Mouse (Mus musculus): ENCODE measurements at regions not wholly inside any gene's neighbourhood (a gene's known extent, or its start where the extent isn't known, plus 50 kb on each side); places are given as distances from the start of the nearest gene placed in this dataset.
A peak's percentile ranks its signal among the peaks of the same experiment; 100 is the strongest.

DNA sequence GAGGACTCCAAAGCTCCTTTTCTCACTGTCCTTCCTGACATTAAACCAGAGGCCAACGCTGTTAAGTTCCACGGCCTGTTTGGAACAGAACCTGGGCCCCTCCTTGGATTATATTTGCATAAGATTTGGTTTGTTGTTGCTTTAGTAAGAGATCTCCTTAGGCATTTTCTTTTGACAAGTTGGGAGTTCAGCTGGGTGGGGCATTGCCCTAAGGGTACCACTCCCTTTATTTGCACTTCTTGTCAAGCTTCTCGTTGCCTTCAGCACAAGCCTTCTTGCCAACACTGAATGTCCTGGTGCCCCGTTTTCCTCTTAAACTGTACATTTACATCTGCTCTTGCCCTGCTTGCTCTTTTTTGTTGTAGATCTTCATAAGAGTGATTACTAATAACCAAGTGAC lies 317.5 kb upstream of the Adamts9 start:
- no peak for DNase-seq (ENCODE audit: low spot score in 2 of 2)

DNA sequence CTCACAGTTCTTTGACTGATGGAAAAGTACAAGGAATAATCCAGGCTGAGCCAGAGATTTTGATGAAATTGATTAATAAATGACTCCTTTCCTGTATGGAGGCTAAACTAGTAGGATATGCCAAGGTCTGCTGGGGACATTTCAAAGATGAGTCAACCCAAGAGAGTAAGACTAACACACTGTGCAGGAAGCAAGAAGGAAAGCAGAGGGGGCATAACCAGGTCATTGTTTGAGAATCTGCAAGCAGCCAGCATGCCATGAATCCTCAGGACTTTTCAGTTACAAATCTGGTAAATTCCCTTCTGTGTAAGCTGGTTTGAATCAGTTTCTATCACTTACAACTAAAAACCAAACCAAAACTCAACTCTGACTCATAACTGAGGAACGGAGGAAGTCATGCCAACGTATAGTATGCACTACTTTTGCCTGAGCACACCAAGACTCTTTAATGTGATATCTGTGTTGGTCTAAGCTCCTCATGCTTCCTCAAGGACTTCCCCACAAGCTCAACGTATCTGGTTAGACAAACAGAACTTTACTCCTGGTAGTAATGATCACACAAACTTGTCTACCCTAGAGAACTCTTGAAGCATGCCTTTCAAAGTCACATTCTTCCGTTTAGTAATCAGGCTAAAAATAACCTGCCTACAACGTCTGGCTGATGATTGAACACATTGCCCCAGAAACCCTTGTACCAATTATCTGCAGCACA lies 314.0 kb upstream of the Adamts9 start:
- DNase-seq (ENCODE audit: low spot score in 2 of 2), result no peak

DNA sequence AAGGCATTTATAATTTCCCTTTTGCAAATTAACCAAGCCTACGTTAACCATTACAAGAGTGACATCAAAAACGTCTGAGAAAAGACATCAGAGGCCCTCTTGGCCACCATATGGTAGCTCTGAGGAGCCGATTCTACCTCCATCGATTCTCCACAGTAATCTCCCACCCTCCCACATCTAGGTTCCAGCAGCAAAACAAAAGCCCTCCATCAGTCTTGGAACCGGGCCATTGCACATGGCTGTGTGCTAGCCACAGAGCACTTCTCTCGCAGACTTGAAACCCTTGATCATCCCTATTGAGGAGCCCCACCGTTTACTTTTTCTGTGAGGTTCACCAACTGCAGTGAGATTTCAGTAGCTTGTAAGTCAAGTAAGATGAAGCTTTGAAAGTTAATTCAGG lies 310.5 kb upstream of the Adamts9 start:
- DNase-seq (ENCODE audit: low spot score in 2 of 2), result no peak

DNA sequence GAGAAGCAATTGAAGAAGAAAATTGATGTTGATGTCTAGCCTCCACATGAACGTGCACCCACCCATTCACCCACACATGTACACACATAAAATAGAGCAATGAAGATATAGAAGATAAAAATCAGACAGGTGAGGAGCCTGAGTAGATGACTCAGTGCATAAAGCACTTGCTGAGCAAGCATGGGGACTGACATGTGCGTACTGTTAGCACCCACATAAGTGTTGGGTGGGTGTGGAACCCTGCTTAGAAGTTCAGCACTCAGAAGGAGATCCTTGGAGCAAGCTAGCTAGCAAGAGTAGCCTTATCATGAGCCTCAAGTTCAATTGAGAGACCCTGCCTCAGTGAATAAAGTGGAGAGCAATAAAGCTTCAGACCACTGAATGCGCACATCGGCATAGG lies 305.7 kb upstream of the Adamts9 start:
- DNase-seq (ENCODE audit: low spot score in 2 of 2), result no peak

DNA sequence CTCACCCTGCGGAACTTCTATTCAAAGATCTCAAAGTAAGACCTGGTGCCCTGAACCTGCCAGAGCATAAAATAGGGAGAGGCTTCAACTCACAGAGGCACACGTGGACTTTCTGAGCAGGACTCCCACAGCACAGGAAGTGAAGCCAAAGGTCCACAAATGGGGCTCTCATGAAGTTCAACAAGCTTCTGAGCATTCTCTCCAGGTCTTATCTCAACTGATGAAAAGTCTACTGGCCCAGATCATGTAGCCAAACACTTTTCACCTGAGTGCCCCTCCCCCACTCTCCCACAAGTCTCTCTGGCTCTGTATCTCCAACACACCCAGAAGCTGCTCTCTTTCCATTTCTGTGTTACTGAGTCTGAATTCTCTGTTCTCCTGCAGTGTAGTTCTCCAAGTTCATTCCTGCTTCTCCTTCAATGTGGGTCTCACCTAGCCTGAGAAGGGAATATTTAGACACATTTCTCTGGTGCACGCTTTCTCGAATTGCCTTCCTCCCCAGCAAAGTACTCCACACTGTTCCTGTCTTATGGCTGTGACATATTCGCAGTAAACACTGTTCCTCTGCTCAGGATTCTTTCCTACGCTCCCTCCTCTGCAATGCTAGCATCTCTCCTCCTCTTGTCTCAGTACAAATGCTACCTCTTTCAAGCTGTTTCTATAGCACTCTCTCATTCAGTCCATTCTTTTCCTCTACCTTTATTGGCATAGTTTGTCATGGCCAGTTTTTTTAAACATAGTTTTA lies 303.4 kb upstream of the Adamts9 start:
- DNase-seq (ENCODE audit: low spot score in 2 of 2), result no peak

DNA sequence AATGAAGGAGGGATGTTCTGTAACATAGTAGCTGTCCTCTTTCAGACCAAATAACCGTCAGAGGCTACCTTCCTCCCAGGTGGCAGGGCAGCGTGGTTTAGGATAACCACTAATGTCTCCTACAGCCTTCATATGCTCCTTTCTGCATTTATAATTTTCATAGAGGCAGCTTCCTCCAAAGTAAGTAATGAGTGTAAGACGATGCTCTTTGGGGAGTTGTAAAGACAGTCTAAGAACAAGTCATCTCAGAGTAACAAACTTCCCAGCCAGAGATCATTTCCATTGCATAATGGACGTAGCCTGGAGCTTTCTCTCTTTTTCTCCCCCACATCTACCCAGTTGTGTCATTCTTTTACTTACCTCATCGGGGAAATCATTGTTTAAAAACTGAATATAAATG lies 292.3 kb upstream of the Adamts9 start:
- DNase-seq (ENCODE audit: low spot score in 2 of 2), result no peak

DNA sequence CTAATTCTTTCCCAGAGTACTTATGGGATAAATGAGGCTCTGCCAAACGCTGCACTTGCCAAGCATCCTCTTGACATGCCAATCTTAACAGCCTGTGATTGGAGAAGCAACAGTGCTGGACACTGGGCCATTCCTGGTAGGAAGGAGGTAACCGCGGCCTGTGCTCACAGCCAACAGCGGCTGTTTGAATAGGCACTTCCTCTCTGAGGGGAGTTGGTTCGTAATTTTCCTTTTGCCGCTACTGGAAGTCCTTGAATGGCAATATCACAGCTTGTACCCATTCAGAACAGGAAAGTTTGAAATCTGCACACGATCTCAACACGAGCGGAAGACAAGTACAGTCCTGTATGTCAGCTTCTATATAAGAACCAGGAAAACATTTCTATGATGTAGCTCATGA lies 289.3 kb upstream of the Adamts9 start:
- no peak for DNase-seq (ENCODE audit: low spot score in 2 of 2)

DNA sequence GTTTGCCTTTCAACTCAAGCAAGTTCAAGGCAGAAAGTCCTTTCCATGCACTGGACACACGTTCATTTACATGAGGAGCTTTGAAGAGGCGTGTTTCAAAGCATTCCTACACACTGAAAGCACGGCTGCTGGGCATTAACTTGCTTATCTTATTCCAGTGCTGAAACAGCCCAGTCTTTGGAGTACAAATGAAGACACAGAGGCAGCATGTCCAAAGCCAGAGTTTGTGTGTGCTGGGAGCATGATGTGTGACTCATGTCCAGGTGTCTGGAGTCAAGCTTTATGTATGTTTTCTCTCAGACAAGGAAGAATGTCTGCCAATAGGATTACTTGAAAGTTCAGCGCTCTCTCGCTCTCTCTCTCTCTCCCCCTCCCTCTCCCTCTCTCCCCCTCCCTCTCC lies 287.2 kb upstream of the Adamts9 start:
- no peak for DNase-seq (ENCODE audit: low spot score in 2 of 2)

DNA sequence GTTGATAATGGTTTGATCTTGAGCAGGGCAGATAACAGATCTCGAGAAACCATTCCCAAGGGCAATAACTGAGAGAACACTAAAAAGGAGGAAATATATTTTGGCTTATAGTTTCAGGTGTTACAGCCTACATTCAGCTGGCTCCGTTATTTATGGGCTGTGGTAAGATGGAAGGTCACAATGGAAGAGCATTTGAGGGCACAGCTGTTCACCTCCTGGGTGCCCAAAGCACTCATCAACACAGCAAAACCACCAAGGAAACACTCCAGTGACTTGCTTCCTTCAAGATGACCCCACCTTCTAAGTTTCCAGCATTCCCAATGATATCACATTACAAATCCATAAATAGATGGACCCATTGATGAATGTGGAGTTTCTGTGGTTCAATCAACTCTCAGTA lies 286.0 kb upstream of the Adamts9 start:
- no peak for DNase-seq (ENCODE audit: low spot score in 2 of 2)

DNA sequence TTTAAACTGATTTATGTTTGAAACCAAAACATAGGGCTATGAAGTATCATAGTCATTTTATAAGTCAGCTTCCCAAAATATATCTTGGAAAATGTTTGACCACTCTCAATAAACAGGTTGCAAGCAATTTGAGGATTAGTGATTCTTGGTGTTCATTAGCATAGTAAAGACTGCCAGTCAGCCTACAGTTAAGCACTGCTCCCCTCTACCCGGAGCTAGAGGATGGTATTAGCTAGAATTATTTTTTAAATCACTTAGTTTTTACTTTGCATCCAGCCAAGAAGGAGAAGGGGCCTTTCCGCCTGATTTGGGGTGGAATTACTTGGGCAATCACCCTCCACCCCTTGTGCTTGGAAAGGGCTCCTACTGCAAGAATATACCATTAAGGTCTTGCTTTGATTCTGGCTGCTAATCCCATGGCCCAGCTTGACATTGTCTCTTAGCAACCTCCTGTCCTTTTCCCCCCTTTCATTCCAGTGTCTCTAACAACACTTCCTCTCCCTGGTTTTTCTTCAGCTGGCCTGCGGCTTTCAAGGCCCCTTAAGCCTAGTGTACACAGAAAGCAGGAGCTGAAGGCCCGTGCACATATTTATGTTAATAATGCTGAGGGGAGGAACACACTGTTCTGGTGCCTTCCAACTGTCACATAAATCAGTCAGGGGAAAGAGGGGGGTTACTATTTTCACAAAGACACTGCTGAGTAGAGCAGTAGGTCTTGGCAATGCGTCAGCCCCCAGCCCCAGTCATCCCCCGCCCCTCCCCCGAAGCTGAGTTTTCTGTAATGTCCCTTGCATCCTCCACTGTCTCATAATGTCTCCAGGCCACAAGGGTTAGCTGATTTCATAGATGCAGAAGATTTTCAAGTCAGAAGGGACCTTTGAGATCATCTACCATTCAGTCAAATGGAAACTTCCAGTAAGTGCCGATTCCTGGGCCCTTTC lies 280.6 kb upstream of the Adamts9 start:
- no peak for DNase-seq (ENCODE audit: low spot score in 2 of 2)

DNA sequence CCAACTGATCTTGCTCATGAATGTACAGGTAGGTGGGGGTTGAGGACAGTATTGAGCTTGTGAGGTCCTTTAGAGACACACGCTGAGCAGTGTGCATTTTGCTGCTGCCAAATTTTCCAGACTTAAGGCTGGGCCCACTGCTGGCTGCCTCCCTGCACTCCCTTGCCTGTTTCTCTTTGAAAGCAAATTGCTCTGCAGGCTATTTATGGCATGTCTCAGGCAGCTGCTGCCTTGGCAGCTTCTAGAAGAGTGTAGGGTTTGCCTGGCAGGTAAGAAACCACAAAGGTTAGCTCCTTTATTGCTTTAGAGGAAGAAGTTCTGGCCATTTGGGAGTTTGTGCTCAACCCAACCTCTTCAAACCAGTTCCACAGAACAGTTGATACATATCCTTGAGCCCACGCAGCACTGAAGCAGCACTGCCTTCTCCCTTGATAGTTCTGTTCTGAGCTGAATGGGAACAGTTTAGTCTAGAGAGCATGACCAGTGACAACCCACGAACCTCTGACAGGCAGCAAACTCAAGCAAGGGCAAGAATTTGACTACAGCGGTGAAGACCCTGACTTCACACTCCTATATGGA lies 274.8 kb upstream of the Adamts9 start:
- DNase-seq (ENCODE audit: low spot score in 2 of 2), result peak; percentile 13 to 27

DNA sequence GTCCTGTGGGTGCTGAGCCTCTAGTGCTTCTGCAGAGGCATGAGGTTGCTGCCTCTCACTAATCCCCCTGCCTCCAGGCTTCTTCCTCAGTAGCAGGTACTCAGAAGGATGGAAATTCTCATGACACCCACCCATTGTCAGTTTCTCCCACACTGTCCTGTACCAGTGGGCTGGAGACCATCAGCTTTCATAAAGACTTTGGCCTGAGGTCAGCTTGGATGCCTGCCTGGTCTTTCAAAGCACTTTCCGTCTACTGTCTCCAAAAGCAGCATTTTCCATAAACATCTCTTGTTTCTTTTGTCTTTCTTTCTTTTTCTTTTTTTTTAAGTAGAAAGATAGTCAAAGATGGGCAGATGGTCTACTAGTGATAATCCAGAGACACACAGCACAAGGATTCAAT lies 257.6 kb upstream of the Adamts9 start:
- DNase-seq (ENCODE audit: low spot score in 2 of 2), result no peak

DNA sequence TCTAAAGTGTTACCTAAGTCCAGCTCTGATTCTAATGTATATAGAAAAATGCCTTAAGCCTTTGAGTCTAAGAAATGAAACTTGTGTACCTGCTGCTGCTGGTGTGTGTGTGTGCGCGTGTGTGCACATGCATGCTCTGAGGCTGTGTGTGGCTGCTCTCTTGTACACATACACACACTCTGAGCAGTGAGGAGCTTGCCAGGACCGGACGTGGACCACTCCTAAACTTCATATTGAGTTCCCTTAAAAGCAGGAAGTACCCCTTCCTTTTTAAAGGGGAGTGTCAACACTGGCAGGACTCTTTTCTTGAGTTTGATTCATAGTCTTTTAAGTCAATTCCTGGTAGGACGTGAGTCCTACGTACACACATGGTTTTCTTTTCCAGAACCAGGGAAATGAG lies 251.4 kb upstream of the Adamts9 start:
- no peak for DNase-seq (ENCODE audit: low spot score in 2 of 2)

DNA sequence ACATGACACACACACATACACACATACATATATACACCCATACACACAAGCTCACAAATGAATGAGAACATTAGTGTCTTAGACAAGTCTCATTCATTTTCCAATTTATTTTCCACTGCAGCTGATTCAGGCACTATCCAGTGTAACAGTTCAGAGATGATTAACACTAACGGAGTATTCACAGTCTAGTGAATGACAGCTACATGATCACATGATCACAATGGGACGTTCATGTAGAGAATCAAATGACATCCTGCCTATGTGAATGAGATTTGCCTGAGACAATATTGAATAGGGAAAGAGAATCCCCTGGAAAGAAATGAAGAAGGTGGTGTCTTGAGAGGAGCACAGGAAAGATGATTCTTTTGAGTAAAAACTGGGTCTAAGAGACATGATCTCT lies 249.7 kb upstream of the Adamts9 start:
- DNase-seq (ENCODE audit: low spot score in 2 of 2), result no peak

DNA sequence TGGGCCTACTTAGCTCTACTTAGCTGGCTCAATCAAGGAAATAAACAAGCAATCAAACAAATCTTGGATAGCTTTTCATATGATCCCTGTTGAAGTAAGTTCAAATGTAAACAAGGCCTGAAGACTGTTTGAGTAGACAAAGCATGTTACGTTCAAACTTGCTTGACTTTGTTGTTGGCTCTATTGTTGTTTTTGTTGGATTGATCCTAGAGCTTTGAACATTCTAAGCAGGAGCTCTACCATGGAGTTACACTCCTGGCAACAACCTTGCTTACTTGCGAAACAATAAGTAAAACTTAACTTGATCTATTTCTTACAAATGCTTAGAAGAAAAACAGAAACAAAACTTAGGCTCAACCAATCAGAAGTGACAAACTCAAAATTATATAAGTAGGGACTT lies 247.7 kb upstream of the Adamts9 start:
- DNase-seq (ENCODE audit: low spot score in 2 of 2), result no peak

DNA sequence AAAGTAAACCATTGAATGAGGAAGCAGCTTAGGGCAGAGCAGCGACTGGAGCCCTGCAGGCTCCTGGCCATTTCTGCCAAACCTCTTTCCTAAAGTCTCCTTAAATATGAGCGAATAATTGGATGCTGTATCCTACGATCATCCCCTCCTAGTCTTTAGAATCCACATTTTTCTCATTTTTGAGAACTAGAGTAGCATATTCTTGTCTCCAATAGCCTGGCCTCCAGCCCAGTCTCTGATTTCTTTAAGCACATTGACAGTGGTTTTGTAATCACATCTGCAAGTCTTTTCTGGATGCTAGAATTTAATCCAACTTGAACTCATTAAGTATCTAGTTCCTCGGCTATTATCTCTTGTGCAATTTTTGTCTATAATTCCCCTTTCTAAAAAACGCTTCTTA lies 225.2 kb upstream of the Adamts9 start:
- no peak for DNase-seq (ENCODE audit: low spot score in 2 of 2)

DNA sequence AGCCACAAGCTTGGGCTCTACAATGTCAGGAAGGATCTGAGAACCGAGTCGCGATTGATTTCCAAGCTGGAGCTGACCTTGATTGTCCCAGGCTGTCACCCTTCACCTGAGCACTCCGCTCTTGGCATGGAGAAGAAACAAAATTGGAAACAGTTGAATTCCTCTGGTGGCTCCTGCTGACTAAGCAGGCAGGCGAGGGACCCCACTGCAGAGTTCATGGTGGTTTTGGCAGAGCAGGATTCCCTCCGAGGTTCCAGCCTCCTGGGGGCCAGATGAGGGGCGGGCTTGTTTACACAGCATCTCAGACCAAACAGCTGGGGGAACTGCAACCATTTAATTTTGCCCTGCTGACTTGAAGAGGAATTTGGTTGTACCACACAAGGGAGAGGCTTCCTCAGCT lies 224.0 kb upstream of the Adamts9 start:
- DNase-seq (ENCODE audit: low spot score in 2 of 2), result no peak

DNA sequence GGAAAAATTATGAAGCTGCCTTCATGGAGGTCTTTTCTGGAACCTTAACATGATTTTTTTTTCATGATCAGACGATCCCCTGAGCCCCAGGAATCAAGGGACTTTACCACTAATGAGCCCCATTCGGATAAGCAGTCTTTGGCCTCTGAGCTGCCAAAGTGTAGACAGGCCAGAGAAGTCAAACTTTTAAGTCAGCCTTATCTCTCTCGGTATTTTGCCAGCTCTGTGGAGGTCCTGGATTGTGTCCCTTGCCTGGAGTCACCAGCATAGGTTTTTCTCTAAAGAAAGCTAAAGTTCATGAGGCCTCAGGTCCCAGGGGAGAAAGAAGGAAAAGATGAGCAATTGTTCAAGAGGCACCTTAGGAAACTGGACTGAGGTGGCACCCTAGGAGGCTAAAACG lies 222.7 kb upstream of the Adamts9 start:
- no peak for DNase-seq (ENCODE audit: low spot score in 2 of 2)

DNA sequence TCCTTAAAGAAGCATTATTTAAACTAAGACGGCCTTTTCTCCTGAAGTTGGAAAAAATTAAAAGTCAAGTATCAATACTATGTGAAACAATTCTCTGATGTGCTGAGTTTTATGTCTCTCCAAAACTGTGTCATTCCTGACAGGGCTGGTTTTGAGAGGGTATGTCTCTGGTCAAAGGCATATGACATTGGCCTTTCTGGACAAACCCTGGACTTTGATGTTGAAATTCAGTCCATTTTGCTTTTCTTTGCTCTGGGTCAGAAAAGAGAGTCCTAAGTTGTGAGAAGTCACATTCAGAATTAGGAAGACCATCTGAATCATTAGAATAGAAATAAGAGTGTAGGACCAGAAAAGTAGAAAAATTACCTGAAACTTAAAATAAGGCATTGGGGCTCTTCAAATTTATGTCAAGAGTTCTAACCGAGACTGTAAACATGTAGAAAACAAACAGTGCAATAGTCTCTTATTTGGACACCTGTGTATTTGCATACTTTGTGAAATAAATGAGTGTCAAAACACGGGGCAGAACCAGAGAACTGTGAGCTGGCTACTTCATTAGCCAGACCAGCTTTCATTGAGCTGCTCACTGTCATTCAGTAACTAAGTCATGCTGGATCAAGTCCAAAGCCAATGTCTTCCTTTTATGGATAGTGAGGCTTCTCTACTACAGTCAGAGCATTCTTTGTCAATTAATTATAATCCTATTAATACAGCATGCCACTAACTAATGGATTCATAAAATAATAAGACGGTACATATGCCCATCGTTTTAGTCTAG lies 209.3 kb upstream of the Adamts9 start:
- no peak for DNase-seq (ENCODE audit: low spot score in 2 of 2)

DNA sequence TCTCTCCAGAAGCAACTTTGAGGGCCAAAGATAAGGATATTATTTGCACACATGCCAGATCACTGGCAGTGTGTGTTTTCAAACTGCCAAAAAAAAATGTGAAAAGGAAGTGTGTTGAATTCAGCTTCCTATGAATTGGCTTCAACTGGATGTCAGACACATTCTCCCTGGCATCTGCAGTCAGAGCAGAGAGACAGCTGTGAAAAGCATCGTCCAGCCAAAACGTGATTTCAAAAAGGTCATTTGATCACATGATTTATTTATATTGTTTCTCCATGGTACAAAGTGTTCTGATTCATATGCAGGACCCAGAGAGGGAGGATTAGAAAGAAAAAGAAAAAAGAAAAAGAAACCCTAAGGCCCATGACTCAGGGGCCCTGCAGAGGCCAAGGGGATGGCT lies 207.2 kb upstream of the Adamts9 start:
- no peak for DNase-seq (ENCODE audit: low spot score in 2 of 2)

DNA sequence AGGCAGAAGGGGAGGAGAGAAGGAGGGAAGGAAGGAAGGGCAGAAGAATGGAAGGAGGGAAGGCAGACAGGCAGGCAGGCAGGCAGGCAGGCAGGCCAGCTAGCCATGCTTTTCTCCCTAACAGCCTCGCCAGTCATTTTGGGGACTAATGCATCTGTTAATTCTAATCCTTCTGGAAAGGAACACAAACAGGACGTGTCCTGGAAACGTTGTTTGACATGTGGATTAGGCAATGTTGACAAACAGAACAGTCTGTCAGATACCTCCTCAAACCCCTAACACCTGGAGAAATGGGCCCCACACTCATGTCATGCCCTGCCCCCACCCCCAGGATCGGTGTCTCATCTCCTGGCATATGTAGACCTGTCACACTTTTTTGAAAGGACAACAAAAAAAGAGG lies 206.7 kb upstream of the Adamts9 start:
- no peak for DNase-seq (ENCODE audit: low spot score in 2 of 2)
